Mouse (Mus musculus) CH12.LX (cell line): ENCODE measurements around the gene Rrbp1.

Source experiments
- CTCF ChIP-seq, 2 experiments: IDR thresholded peaks in 1 of 2; conservative IDR thresholded peaks in 1 of 2; 2 replicates each; pipeline ENCODE4 v1.5.1; 2011 to 2012; ENCODE audit warnings: low read depth in 2 of 2, low read length in 2 of 2, improper control_type of control experiment in 1 of 2, inconsistent platforms in 1 of 2, mild to moderate bottlenecking in 1 of 2, moderate library complexity in 1 of 2
- JUN ChIP-seq: IDR thresholded peaks from 2 replicates; pipeline ENCODE4 v1.6.1; 2011; ENCODE audit warnings: low read depth, mild to moderate bottlenecking, low read length, improper control_type of control experiment, moderate library complexity; ENCODE audit not compliant: insufficient read depth
- TCF12 ChIP-seq: IDR thresholded peaks from 2 replicates; pipeline ENCODE4 v1.6.1; 2014; ENCODE audit warnings: low read depth, mild to moderate bottlenecking, inconsistent platforms, low read length, improper control_type of control experiment
- ZNF384 ChIP-seq: IDR thresholded peaks from 2 replicates; pipeline ENCODE4 v1.6.1; 2012; ENCODE audit warnings: low read depth, low read length, improper control_type of control experiment, inconsistent platforms

DNA sequence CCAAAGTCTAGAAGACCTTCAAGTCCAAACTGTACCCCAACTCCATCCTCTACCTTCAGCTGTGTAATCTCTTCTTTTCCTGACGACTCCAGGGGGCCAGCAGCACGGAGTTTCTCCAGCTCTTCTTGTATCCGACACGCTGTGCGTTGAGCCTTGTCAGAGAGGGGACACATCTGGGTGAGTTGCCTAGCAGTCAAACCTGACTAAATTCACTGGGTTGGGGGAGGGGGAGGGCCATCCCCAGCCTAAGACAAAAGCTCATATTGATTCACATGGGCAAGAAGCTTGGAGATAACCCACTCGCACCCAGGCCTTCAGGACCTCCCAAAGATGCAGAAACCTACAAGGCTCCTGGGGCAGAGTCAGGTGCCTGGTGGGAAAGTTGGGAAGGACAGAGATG lies 61.8 kb downstream of the Rrbp1 start:
- TF ChIP-seq CTCF (conservative IDR thresholded peaks at IDR 0.05 in 1 of 2, IDR thresholded peaks at IDR 0.05 in 1 of 2; ENCODE audit: low read depth in 2 of 2, low read length in 2 of 2) (no peak), JUN (no peak), ZNF384 (no peak), TCF12 (no peak)
